Mouse (Mus musculus) MEL (cell line): ENCODE measurements around the gene Nrxn2. TPM values are rescaled to one million over a fixed set of nuclear protein-coding genes. Genes with fewer than 3 reads are reported as not detected.

ENCODE experiments used
- DNase-seq: peaks from one replicate; pipeline ENCODE4 v3.0.0; 2011; ENCODE audit warnings: low read depth, low spot score
- H3K27ac ChIP-seq: 2 replicates; pipeline ENCODE4 v1.5.1; 2012; ENCODE audit warnings: low read depth, mild to moderate bottlenecking, control low read depth, low read length, moderate library complexity; ENCODE audit not compliant: control insufficient read depth
- H3K27me3 ChIP-seq, 2 experiments: fragments of 150-350 bp in 1 of 2; sonication (generic) in 1 of 2; 2 replicates each; pipeline ENCODE4 v1.6.1; 2012; ENCODE audit warnings: low read length in 2 of 2, mild to moderate bottlenecking in 2 of 2, improper control_type of control experiment in 1 of 2, moderate library complexity in 1 of 2; ENCODE audit not compliant: insufficient read depth in 2 of 2, control insufficient read depth in 1 of 2
- H3K36me3 ChIP-seq, 2 experiments: 2 replicates each; pipeline ENCODE4 v1.6.1; 2012 to 2014; ENCODE audit warnings: low read length in 2 of 2, improper control_type of control experiment in 1 of 2, inconsistent platforms in 1 of 2, mild to moderate bottlenecking in 1 of 2; ENCODE audit not compliant: insufficient read depth in 2 of 2, control insufficient read depth in 1 of 2
- H3K4me1 ChIP-seq, 2 experiments: fragments of 150-350 bp in 1 of 2; sonication (generic) in 1 of 2; 2 replicates each; pipeline ENCODE4 v1.6.1; 2012; ENCODE audit warnings: low read length in 2 of 2, improper control_type of control experiment in 1 of 2, mild to moderate bottlenecking in 1 of 2; ENCODE audit not compliant: insufficient read depth in 2 of 2, control insufficient read depth in 1 of 2
- H3K4me3 ChIP-seq, 2 experiments: fragments of 150-350 bp in 1 of 2; sonication (generic) in 1 of 2; 2 replicates each; pipeline ENCODE4 v1.5.1; 2012; ENCODE audit warnings: low read depth in 2 of 2, low read length in 2 of 2, mild to moderate bottlenecking in 2 of 2, moderate library complexity in 2 of 2, control low read depth in 1 of 2, improper control_type of control experiment in 1 of 2; ENCODE audit not compliant: control insufficient read depth in 1 of 2, insufficient read depth in 1 of 2
- H3K79me2 ChIP-seq: 2 replicates; pipeline ENCODE4 v1.6.1; 2012; ENCODE audit warnings: mild to moderate bottlenecking, low read length, moderate library complexity; ENCODE audit not compliant: control insufficient read depth, poor library complexity, insufficient read depth
- H3K9ac ChIP-seq: 2 replicates; pipeline ENCODE4 v1.6.1; 2012; ENCODE audit warnings: low read depth, mild to moderate bottlenecking, control low read depth, low read length, moderate library complexity; ENCODE audit not compliant: control insufficient read depth, poor library complexity, severe bottlenecking
- H3K9me3 ChIP-seq: fragments of 150-350 bp; sonication (generic); replicated peaks from 2 replicates; pipeline ENCODE4 v1.6.1; 2012; ENCODE audit warnings: mild to moderate bottlenecking, low read length, improper control_type of control experiment, moderate library complexity; ENCODE audit not compliant: insufficient read depth
- CTCF ChIP-seq, 3 experiments: IDR thresholded peaks in 2 of 3; conservative IDR thresholded peaks in 1 of 3; 2 replicates each; pipeline ENCODE4 v1.5.1; 2011 to 2012; ENCODE audit warnings: low read length in 3 of 3, low read depth in 2 of 3, mild to moderate bottlenecking in 2 of 3, improper control_type of control experiment in 1 of 3, inconsistent platforms in 1 of 3, mixed read lengths in 1 of 3, moderate library complexity in 1 of 3; ENCODE audit not compliant: control insufficient read depth in 1 of 3, insufficient read depth in 1 of 3, poor library complexity in 1 of 3, severe bottlenecking in 1 of 3
- EP300 ChIP-seq, 2 experiments: IDR thresholded peaks; 2 replicates each; pipeline ENCODE4 v1.6.1; 2011; ENCODE audit warnings: improper control_type of control experiment in 2 of 2, low read length in 2 of 2, low read depth in 1 of 2, mild to moderate bottlenecking in 1 of 2
- ETS1 ChIP-seq: IDR thresholded peaks from 2 replicates; pipeline ENCODE4 v1.6.1; 2012; ENCODE audit warnings: low read depth, mild to moderate bottlenecking, inconsistent platforms, low read length, improper control_type of control experiment, moderate library complexity
- MAZ ChIP-seq: IDR thresholded peaks from 2 replicates; pipeline ENCODE4 v1.6.1; 2012; ENCODE audit warnings: low read depth, mild to moderate bottlenecking, inconsistent platforms, low read length, improper control_type of control experiment
- MEF2A ChIP-seq: IDR thresholded peaks from 2 replicates; pipeline ENCODE4 v1.6.1; 2014; ENCODE audit warnings: low read depth, mild to moderate bottlenecking, inconsistent platforms, low read length, improper control_type of control experiment; ENCODE audit not compliant: poor library complexity, insufficient replicate concordance, severe bottlenecking; ENCODE audit errors: extremely low read depth
- POLR2AphosphoS2 ChIP-seq: IDR thresholded peaks from 2 replicates; pipeline ENCODE4 v1.6.1; 2011; ENCODE audit warnings: low read length, improper control_type of control experiment
- RAD21 ChIP-seq: IDR thresholded peaks from 2 replicates; pipeline ENCODE4 v1.6.1; 2011; ENCODE audit warnings: mild to moderate bottlenecking, low read depth, low read length, improper control_type of control experiment
- RCOR1 ChIP-seq: IDR thresholded peaks from 2 replicates; pipeline ENCODE4 v1.6.1; 2012; ENCODE audit warnings: low read depth, mild to moderate bottlenecking, inconsistent platforms, low read length, improper control_type of control experiment
- SMC3 ChIP-seq: IDR thresholded peaks from 2 replicates; pipeline ENCODE4 v1.6.1; 2011; ENCODE audit warnings: low read depth, low read length, improper control_type of control experiment
- TAL1 ChIP-seq: IDR thresholded peaks from 2 replicates; pipeline ENCODE4 v1.6.1; 2012; ENCODE audit warnings: mild to moderate bottlenecking, inconsistent platforms, low read length, moderate library complexity, mixed read lengths
- TBP ChIP-seq: IDR thresholded peaks from 2 replicates; pipeline ENCODE4 v1.8.0; 2011; ENCODE audit warnings: low read depth, low read length, improper control_type of control experiment
- UBTF ChIP-seq: IDR thresholded peaks from 2 replicates; pipeline ENCODE4 v1.6.1; 2012; ENCODE audit warnings: low read depth, mild to moderate bottlenecking, inconsistent platforms, low read length, improper control_type of control experiment, moderate library complexity, borderline replicate concordance; ENCODE audit not compliant: insufficient read depth
- USF2 ChIP-seq, 2 experiments: IDR thresholded peaks; 2 replicates each; pipeline ENCODE4 v1.6.1; 2011 to 2012; ENCODE audit warnings: improper control_type of control experiment in 2 of 2, low read length in 2 of 2, borderline replicate concordance in 1 of 2, inconsistent platforms in 1 of 2, low read depth in 1 of 2, mild to moderate bottlenecking in 1 of 2; ENCODE audit not compliant: insufficient read depth in 1 of 2
- ZC3H11A ChIP-seq: IDR thresholded peaks from 2 replicates; pipeline ENCODE4 v1.6.1; 2012; ENCODE audit warnings: low read depth, mild to moderate bottlenecking, inconsistent platforms, low read length, improper control_type of control experiment
- ZKSCAN1 ChIP-seq: IDR thresholded peaks from 2 replicates; pipeline ENCODE4 v1.6.1; 2012; ENCODE audit warnings: low read depth, mild to moderate bottlenecking, inconsistent platforms, low read length, improper control_type of control experiment, moderate library complexity
- ZNF384 ChIP-seq: IDR thresholded peaks from 2 replicates; pipeline ENCODE4 v1.6.1; 2012; ENCODE audit warnings: low read depth, mild to moderate bottlenecking, inconsistent platforms, low read length, improper control_type of control experiment
- polyA plus RNA-seq, 2 experiments: library from polyadenylated mRNA; stranded (reverse) in 1 of 2; unstranded in 1 of 2; fragments of >175 nt in 1 of 2; fragments of >200 nt in 1 of 2; gene quantifications; 2 replicates each; pipeline versions ENCODE4 v1.2.1 to v1.2.4; 2012; ENCODE audit warnings: low replicate concordance in 2 of 2, low read depth in 1 of 2; ENCODE audit not compliant: insufficient read length in 2 of 2, insufficient read depth in 1 of 2, missing spikeins in 1 of 2
- total RNA-seq: library from RNA; depleted of rRNA; stranded (reverse); fragments of 300-350 nt; gene quantifications from 2 replicates; pipeline ENCODE4 v1.2.3, GENCODE M21; 2012

The Nrxn2 gene
- total and polyA plus RNA-seq, 3 experiments, result 0.39 to 0.42 TPM; not detected in 1

DNA sequence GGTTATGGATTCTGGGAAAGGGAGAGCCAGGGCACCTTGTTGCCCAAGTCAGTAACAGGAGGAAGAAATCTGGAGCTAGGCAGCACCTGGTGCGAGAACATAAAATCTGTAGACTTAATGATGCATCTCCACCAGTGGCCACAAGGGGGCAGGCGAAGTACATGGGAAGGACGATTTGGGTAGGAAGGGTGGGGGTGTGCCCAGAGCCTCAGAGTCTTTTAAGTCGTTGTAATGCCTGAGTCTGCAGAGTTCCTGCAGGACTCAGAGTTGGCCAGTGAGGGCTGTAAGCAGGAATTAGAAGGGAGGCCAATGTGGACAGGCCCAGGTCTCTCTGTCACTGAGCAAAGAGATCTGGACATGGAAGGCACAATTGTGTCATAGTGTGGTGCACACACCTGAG is 70.5 kb downstream of the Nrxn2 start:
- Histone ChIP-seq H3K9ac (no peak overlapping the region), H3K79me2 (no peaks in the 10 kb centered on the region), H3K27me3 (peaks cover 0 to 3% of the 10 kb centered on the region in 2 experiments; a peak in 1 of 4 replicates), H3K27ac (no peak overlapping the region), H3K4me1 (no peaks in the 10 kb centered on the region), H3K4me3 (no peak overlapping the region), H3K9me3 (no peaks in the 10 kb centered on the region), H3K36me3 (no peaks in the 10 kb centered on the region)
- TF ChIP-seq EP300 (IDR thresholded peaks at IDR 0.05; ENCODE audit: low read depth in 1 of 2, low read length in 2 of 2), result no peak
- TF ChIP-seq UBTF, result no peak
- TF ChIP-seq ZC3H11A, result peak; percentile 87
- TF ChIP-seq ZNF384, result no peak
- TF ChIP-seq ZKSCAN1, result no peak
- TF ChIP-seq MAZ, result peak; percentile 80; the same call in 1 of the 2 replicates
- TF ChIP-seq USF2 (IDR thresholded peaks at IDR 0.05; ENCODE audit: borderline replicate concordance in 1 of 2, insufficient read depth in 1 of 2, low read depth in 1 of 2, low read length in 2 of 2), result no peak
- TF ChIP-seq SMC3, result peak; percentile 92
- peak; percentile 96 to 97 (median 97) for TF ChIP-seq CTCF (IDR thresholded peaks at IDR 0.05 in 2 of 3, conservative IDR thresholded peaks at IDR 0.05 in 1 of 3; ENCODE audit: control insufficient read depth in 1 of 3, insufficient read depth in 1 of 3, low read depth in 2 of 3, low read length in 3 of 3, poor library complexity in 1 of 3, severe bottlenecking in 1 of 3)
- TF ChIP-seq TBP, result 0 out of 2 replicates have a peak, but pooled peaks have one; percentile 17
- no peak for TF ChIP-seq RCOR1
- TF ChIP-seq TAL1, result no peak
- TF ChIP-seq RAD21, result peak; percentile 99
- DNase-seq, result peak; percentile 87

DNA sequence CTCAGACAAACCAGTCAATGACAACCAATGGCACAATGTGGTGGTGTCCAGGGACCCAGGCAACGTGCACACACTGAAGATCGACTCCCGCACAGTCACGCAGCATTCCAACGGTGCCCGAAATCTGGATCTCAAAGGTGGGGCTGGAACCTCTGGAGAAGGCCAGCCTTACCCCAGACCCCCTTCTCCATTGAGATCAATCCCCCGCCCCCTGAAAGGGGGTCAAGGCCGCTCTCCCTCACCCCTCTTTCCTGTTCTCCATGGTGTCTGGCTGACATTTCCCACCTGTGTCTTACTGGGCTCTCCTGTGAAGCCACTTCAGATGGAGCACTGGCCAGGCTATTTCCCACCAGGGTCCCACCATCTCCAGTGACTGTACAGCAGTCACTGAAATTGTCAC is 73.0 kb downstream of the Nrxn2 start:
- H3K27me3 ChIP-seq, result peaks cover 0 to 4% of the 10 kb centered on the region in 2 experiments; a peak in 2 of 4 replicates
- no peak for DNase-seq

DNA sequence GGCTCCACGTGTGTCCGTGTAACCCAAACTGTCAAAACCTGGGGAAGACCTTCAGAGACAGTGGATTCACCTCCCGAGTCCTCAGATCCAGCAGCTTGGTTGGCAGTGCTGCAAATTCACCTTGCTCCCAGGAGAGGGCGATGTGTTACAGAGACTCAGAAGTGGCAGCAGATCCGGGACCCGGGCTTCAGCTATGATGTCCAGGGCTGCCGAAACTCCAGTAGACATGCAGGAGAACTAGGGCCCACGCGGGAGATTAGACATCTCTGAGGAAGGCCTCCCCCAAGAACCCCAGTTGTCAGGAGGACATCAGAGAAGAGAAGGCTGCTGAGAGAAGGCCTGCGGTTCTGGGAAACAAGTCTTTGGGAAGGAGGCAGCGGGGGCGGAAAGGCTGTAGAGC is 73.6 kb downstream of the Nrxn2 start:
- H3K4me3 ChIP-seq, result no peak overlapping the region
- H3K27ac ChIP-seq, result no peak overlapping the region
- H3K36me3 ChIP-seq, result no peaks in the 10 kb centered on the region
- H3K9me3 ChIP-seq, result no peaks in the 10 kb centered on the region
- no peak for TF ChIP-seq MEF2A
- no peak for TF ChIP-seq ZKSCAN1
- TF ChIP-seq CTCF (IDR thresholded peaks at IDR 0.05 in 2 of 3, conservative IDR thresholded peaks at IDR 0.05 in 1 of 3; ENCODE audit: control insufficient read depth in 1 of 3, insufficient read depth in 1 of 3, low read depth in 2 of 3, low read length in 3 of 3, poor library complexity in 1 of 3, severe bottlenecking in 1 of 3), result peak; percentile 75 to 93 (median 87)
- peak; percentile 90 for TF ChIP-seq SMC3
- peak; percentile 79 for TF ChIP-seq ZC3H11A
- TF ChIP-seq RAD21, result peak; percentile 88
- no peak overlapping the region for H3K9ac ChIP-seq
- no peaks in the 10 kb centered on the region for H3K4me1 ChIP-seq
- peaks cover 0 to 4% of the 10 kb centered on the region in 2 experiments; a peak in 2 of 4 replicates for H3K27me3 ChIP-seq
- DNase-seq, result peak; percentile 69
- H3K79me2 ChIP-seq, result no peaks in the 10 kb centered on the region

More for the DNA sequence above, 73.0 kb downstream of the Nrxn2 start:
- H3K79me2 ChIP-seq, result no peaks in the 10 kb centered on the region
- H3K36me3 ChIP-seq, result no peaks in the 10 kb centered on the region
- no peak overlapping the region for H3K27ac ChIP-seq
- H3K4me1 ChIP-seq, result no peaks in the 10 kb centered on the region
- H3K9me3 ChIP-seq, result no peaks in the 10 kb centered on the region
- no peak overlapping the region for H3K4me3 ChIP-seq
- no peak for TF ChIP-seq POLR2AphosphoS2
- TF ChIP-seq SMC3, result no peak
- no peak for TF ChIP-seq ETS1
- H3K9ac ChIP-seq, result no peak overlapping the region
